Mouse (Mus musculus) telencephalon, adult 2 months (tissue): Measurements from ENCODE around the gene Itfg2.
"Not testable (repeated sequence)": the region's sequence is repeated elsewhere in the genome, so short reads cannot be mapped to it uniquely, and the experiment has no call there.

Experiments used
- DNase-seq: peaks from one replicate; pipeline ENCODE4 v3.0.0-alpha.2; 2011; ENCODE audit warnings: low read depth, low spot score

Gene Itfg2

GRCm38 (mm10) chr6:128383752-128384151, 41.0 kb downstream of the Itfg2 start:
- DNase-seq, result no peak

DNA sequence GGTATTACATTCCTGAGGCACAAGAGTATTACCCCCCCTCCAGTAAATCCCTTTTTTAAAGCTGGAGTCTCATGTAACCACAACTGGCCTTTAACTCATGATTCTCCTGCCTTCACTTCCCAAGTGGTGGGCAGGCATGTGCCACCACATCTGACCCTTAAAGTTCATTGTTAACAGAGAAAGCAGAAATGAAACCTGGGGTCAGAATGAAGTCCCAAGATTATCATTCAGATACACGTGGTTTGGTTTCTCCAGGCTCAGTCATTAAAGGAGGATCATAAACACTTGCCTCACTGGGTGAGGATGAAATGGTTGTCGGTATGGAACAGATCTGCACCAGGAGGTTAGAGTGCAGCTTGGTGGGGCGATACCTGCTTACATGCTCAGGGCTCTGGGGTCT, 43.5 kb downstream of the Itfg2 start:
- DNase-seq, result no peak

DNA sequence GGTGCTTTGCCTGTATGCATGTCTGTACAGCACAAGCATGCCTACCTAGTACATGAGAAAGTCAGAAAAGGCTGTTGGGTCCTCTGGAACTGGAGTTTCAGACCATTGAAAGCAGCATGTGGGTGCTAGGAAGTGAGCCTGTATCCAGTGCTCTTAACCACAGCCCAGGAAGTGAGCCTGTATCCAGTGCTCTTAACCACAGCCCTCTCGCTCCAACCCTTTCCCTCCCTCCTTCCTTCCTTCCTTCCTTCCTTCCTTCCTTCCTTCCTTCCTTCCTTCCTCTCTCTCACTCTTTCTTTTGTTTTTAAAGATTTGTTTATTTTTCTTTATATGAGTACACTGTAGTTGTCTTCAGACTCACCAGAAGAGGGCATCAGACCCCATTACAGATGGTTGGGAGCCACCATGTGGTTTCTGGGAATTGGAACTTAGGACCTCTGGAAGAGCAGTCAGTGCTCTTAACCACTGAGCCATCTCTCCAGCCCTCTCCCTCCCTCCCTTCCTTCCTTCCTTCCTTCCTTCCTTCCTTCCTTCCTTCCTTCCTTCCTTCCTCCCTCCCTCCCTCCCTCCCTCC, 44.0 kb downstream of the Itfg2 start:
- DNase-seq, result not testable (repeated sequence)

DNA sequence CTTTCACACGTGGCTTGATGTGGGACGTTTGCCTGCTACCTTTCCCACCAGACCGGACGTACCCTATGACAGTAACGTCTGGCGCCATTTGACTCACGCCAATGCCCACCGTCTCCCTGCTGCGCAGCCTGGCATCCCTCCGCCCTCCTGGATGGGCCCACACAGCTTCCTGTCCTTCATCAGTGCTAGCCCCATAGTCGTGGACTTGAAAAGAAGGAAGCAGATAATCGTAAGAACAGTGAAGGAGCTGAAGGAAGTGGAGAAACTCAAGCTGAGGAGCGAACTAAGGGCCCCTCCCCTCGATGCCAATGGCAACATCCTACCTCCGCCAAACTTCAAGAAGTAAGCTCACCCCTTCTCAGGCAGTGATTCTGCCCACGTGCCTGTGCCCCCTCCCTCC, 45.1 kb downstream of the Itfg2 start:
- DNase-seq, result no peak

- no peak for DNase-seq
These were observed 48.2 kb downstream of the Itfg2 start for GRCm38 (mm10) chr6:128376371-128377085.

DNA sequence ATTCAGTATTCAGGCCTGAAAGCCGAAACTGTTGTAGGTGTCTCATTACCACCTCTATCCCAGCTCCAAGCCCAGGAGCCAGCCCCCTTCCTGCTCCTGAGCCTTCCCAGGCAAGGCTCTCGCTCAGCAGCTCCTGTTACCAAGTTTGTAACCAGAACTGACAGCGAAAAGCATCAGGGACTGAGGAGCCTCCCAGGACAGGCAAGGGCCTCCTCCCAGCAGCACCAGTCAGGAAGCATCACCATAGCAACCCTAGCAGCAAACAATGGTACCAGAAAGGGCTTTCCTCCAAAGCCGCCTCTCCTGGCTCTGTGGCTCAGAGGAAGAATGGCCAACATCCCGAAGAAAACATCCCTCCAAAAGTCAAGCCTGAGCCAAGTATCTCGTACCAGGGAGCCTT, 49.5 kb downstream of the Itfg2 start, which contains the start of the genes Tex52 and Gm44596:
Gene Tex52 (plus strand): TSS at position 265 of the 400 bp plus-strand sequence.
Gene Gm44596 (plus strand): TSS at position 312 of the 400 bp plus-strand sequence.
- DNase-seq, result peak; percentile 49

DNA sequence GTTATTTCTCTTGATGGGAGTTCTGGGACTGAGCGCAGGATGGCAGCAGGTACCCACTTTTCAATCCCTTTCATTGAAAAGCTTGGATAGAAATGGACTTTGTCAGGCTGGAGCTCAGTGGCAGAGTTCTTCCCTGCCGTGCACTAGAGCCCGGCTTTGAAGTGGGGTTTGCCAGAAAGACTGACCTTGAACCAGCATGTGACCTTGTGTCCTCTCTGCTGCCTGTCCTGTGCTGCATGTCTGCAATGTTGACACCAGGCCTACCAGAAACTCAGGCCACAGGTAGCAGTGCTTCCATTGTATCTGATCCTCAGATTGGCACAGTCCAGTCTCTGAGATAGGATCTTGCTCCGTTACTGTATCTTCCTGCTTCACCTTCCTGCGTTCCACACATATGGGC, 54.7 kb downstream of the Itfg2 start:
- no peak for DNase-seq

DNA sequence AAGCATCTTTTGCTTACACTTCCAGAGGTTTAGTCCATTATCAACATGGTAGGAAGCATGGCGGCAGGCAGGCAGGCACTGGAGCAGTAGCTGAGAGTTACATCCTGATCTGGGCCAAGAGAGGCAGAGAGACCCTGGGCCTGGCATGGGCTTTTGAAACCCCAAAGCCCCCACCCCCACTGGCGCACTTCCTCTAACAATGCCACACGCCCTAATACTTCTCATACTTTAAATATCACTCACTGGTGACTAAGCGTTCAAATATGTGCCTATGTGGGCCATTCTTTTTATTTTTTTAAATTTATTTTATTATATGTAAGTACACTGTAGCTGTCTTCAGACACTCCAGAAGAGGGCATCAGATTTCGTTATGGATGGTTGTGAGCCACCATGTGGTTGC, 58.3 kb downstream of the Itfg2 start:
- no peak for DNase-seq

GRCm38 (mm10) chr6:128364721-128365120, 60.0 kb downstream of the Itfg2 start:
- no peak for DNase-seq

GRCm38 (mm10) chr6:128363007-128363825, 61.5 kb downstream of the Itfg2 start:
- no peak for DNase-seq

GRCm38 (mm10) chr6:128362381-128363006, 62.2 kb downstream of the Itfg2 start, which contains the start of the genes Rhno1 and Foxm1:
Gene Rhno1 (minus strand): TSS chr6:128362911.
Gene Foxm1 (plus strand): TSS chr6:128362967.
- no peak for DNase-seq

DNA sequence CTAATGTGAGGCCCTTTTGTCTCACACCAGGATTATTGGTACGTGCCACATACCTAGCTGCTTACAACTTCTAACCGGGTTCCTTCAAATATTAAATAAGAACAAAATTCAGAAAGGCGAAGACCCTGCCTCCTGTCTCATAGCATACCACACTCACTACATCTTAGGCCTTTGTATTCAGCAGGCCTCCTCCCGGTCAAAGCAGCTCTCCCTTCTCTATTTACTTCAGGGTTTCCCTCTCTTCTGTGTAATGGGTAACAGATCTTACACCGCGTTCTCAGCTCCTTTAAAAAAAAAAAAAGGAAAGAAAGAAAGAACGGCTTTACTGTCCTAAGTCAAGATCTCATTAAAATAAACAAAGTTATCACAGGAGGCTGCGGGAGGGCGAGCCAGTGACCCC, 62.8 kb downstream of the Itfg2 start:
- DNase-seq, result no peak
